Mouse (Mus musculus) small intestine, adult 2 months (tissue): ENCODE measurements at regions not wholly inside any gene's neighbourhood (a gene's known extent, or its start where the extent isn't known, plus 50 kb on each side); places are given as distances from the start of the nearest gene placed in this dataset.

ENCODE experiments used
- CTCF ChIP-seq: fragments of 200-500 bp; IDR thresholded peaks from 2 replicates; pipeline ENCODE4 v1.5.1; 2012; ENCODE audit warnings: low read depth, mild to moderate bottlenecking, control low read depth, inconsistent platforms, low read length, moderate library complexity, mixed read lengths; ENCODE audit not compliant: insufficient replicate concordance, insufficient read length; ENCODE audit errors: extremely low read depth
- POLR2A ChIP-seq: fragments of 200-500 bp; IDR thresholded peaks from 2 replicates; pipeline ENCODE4 v1.6.1; 2012; ENCODE audit warnings: low read depth, mild to moderate bottlenecking, control low read depth, inconsistent platforms, low read length, moderate library complexity

GRCm38 (mm10) chr6:94391134-94391533, 107.4 kb upstream of the Magi1 start:
- TF ChIP-seq CTCF, result no peak
- TF ChIP-seq POLR2A, result no peak
